Mouse (Mus musculus) cerebellum, adult 2 months (tissue): Measurements from ENCODE around the gene Fam129a.

Source experiments
- CTCF ChIP-seq: fragments of 200-500 bp; IDR thresholded peaks from 2 replicates; pipeline ENCODE4 v1.5.1; 2011; ENCODE audit warnings: low read depth, mild to moderate bottlenecking, control low read depth, low read length, moderate library complexity, borderline replicate concordance; ENCODE audit not compliant: insufficient read depth
- POLR2A ChIP-seq: fragments of 200-500 bp; IDR thresholded peaks from 2 replicates; pipeline ENCODE4 v1.6.1; 2011; ENCODE audit warnings: low read length, control low read depth, borderline replicate concordance; ENCODE audit not compliant: insufficient read depth

DNA sequence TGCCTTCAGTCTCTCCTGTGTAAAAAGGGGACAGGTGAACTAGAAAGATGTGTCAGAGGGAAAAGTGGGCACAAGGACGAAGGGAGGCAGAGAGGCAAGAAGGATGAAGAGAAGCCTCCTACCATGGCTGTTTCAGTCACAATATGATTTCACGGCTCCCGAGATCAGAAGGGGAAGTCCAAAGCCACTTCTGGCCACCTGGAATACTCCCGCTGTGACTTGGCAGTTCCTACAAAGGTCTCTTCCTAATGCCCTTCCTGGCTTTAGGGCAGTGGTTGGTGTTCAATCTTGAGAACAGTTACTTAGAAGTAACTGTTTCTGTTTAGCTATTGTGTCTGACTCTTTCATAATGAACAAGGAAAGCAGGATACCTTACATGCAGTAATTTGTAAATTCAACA is 14.7 kb downstream of the Fam129a start:
- TF ChIP-seq CTCF, result no peak
- TF ChIP-seq POLR2A, result no peak
